Mouse (Mus musculus) v-Abl transformed pro-B cells (cell line): ENCODE results near the gene Pcdh9.

ENCODE experiments used
- in situ Hi-C, 2 experiments: fragments of 400-800 bp; cut with MboI; formaldehyde crosslinking; loops; one replicate each; pipeline ENCODE4 v1.15.1; 2025; ENCODE audit not compliant: unreplicated experiment in 2 of 2

The Pcdh9 gene

GRCm38 (mm10) chr14:93061824-93062620, 828.5 kb downstream of the Pcdh9 start:
- in situ Hi-C loops, result no loop called here

- in situ Hi-C loops, result no loop called here
Observed at GRCm38 (mm10) chr14:93058799-93059198, 831.7 kb downstream of the Pcdh9 start.

GRCm38 (mm10) chr14:93055997-93056396, 834.5 kb downstream of the Pcdh9 start:
- in situ Hi-C loops, result no loop called here

GRCm38 (mm10) chr14:93040591-93040990, 849.9 kb downstream of the Pcdh9 start:
- in situ Hi-C loops, result no loop called here

GRCm38 (mm10) chr14:93039326-93040221, 850.9 kb downstream of the Pcdh9 start:
- in situ Hi-C loops, result no loop called here

- in situ Hi-C loops, result no loop called here
Observed at GRCm38 (mm10) chr14:93009147-93010064, 881.1 kb downstream of the Pcdh9 start.
